Comparison of ENCODE assay signal across 9 mouse cellular contexts in genomic region chr7:82923220-82924071, GRCm38 (mm10). TPM values are rescaled to one million over a fixed set of nuclear protein-coding genes. Genes with fewer than 3 reads are reported as not detected.
DNase-seq lines count a peak whose midpoint lies in the region; ATAC-seq and TF ChIP-seq lines count a peak whose summit lies in the region.
"Had no signal": no experiment of that assay in that cellular context is flagged by ENCODE, and none has a peak within 500 bp of the region (broad histone marks: within the 10 kb centered on the region; RNA-seq: fewer than 3 reads in every experiment).

No protein-coding gene starts in this region.

- peak; percentile 74; the same call in 1 of the 2 replicates for ATAC-seq in lung, embryonic 14.5 days (ENCODE audit: insufficient read depth)
- ATAC-seq in liver, embryonic 12.5 days = no peak
- ATAC-seq in liver, embryonic 11.5 days (replicated peaks; ENCODE audit: low FRiP score) = no peak
- ATAC-seq in midbrain, embryonic 16.5 days = no peak

- H3K4me1 ChIP-seq in lung, embryonic 14.5 days (ENCODE audit: insufficient read depth) = no peaks in the 10 kb centered on the region
- H3K4me1 ChIP-seq in embryonic fibroblast, embryonic 13.5 days (ENCODE audit: control insufficient read depth, insufficient read depth, low read length) = peaks cover 7% of the 10 kb centered on the region
- H3K4me1 ChIP-seq in liver, embryonic 12.5 days = no peaks in the 10 kb centered on the region
- H3K4me1 ChIP-seq in liver, embryonic 11.5 days (replicated peaks; ENCODE audit: control insufficient read depth, insufficient read depth, low read length) = no peaks in the 10 kb centered on the region
- no peaks in the 10 kb centered on the region for H3K4me1 ChIP-seq in midbrain, embryonic 16.5 days (ENCODE audit: control insufficient read depth, insufficient read depth, low read length)

- no peaks in the 10 kb centered on the region for H3K36me3 ChIP-seq in lung, embryonic 14.5 days (ENCODE audit: insufficient read depth)
- no peaks in the 10 kb centered on the region for H3K36me3 ChIP-seq in liver, embryonic 12.5 days
- H3K36me3 ChIP-seq in liver, embryonic 11.5 days (ENCODE audit: control insufficient read depth, insufficient read depth, low read length) = no peaks in the 10 kb centered on the region
- no peaks in the 10 kb centered on the region for H3K36me3 ChIP-seq in midbrain, embryonic 16.5 days (ENCODE audit: control insufficient read depth, insufficient read depth, low read length)

- H3K27me3 ChIP-seq in lung, embryonic 14.5 days (ENCODE audit: insufficient read depth, low read length) = no peaks in the 10 kb centered on the region
- H3K27me3 ChIP-seq in liver, embryonic 12.5 days (replicated peaks) = no peaks in the 10 kb centered on the region
- no peaks in the 10 kb centered on the region for H3K27me3 ChIP-seq in liver, embryonic 11.5 days (replicated peaks; ENCODE audit: control insufficient read depth, insufficient read depth, low read length)
- H3K27me3 ChIP-seq in midbrain, embryonic 16.5 days (ENCODE audit: control insufficient read depth, insufficient read depth, low read depth, low read length) = no peaks in the 10 kb centered on the region

- WGBS in lung, embryonic 14.5 days = 45% methylated on average over 11 of the region's 11 CpGs
- 69% methylated on average over 11 of the region's 11 CpGs for WGBS in liver, embryonic 12.5 days (ENCODE audit: insufficient replicate concordance)
- WGBS in liver, embryonic 11.5 days = 80% methylated on average over 11 of the region's 11 CpGs
- WGBS in midbrain, embryonic 16.5 days = 87% methylated on average over 11 of the region's 11 CpGs

- peak overlapping the region; percentile 8; the same call in 1 of the 2 replicates for H3K27ac ChIP-seq in lung, embryonic 14.5 days (ENCODE audit: low read depth)
- H3K27ac ChIP-seq in embryonic fibroblast, embryonic 13.5 days (ENCODE audit: insufficient read depth, low read length) = peak overlapping the region; percentile 56
- H3K27ac ChIP-seq in liver, embryonic 12.5 days = no peak overlapping the region
- H3K27ac ChIP-seq in liver, embryonic 11.5 days (ENCODE audit: low read depth, low read length) = no peak overlapping the region
- no peak overlapping the region for H3K27ac ChIP-seq in midbrain, embryonic 16.5 days (ENCODE audit: low read length)
- H3K27ac ChIP-seq: macrophage had no signal

- H3K9me3 ChIP-seq in lung, embryonic 14.5 days (ENCODE audit: low read depth, low read length) = no peaks in the 10 kb centered on the region
- no peaks in the 10 kb centered on the region for H3K9me3 ChIP-seq in liver, embryonic 12.5 days (replicated peaks)
- H3K9me3 ChIP-seq in liver, embryonic 11.5 days (ENCODE audit: control insufficient read depth, low read length) = no peaks in the 10 kb centered on the region
- no peaks in the 10 kb centered on the region for H3K9me3 ChIP-seq in midbrain, embryonic 16.5 days (replicated peaks; ENCODE audit: control insufficient read depth, low read length, poor library complexity, severe bottlenecking)

- no peak overlapping the region for H3K4me3 ChIP-seq in lung, embryonic 14.5 days (ENCODE audit: low read depth, low read length)
- H3K4me3 ChIP-seq in embryonic fibroblast, embryonic 13.5 days (ENCODE audit: insufficient read depth, low read length) = no peak overlapping the region
- no peak overlapping the region for H3K4me3 ChIP-seq in liver, embryonic 12.5 days
- H3K4me3 ChIP-seq in liver, embryonic 11.5 days (ENCODE audit: low read depth, low read length) = no peak overlapping the region
- H3K4me3 ChIP-seq in midbrain, embryonic 16.5 days (ENCODE audit: low read depth, low read length) = no peak overlapping the region

- TF ChIP-seq POLR2A in embryonic fibroblast, embryonic 13.5 days (IDR thresholded peaks at IDR 0.05; ENCODE audit: low read depth, low read length) = no peak

- peak; percentile 82 for DNase-seq in lung, embryonic 14.5 days
- no peak for DNase-seq in lung, postnatal 25 days (ENCODE audit: low spot score)
- DNase-seq in layer of hippocampus, adult 9-11 months = peak; percentile 88
- peak; percentile 75 to 92 for DNase-seq in right cerebral cortex, postnatal 10 days (ENCODE audit: low spot score in 2 of 2)
- DNase-seq in liver, embryonic 11.5 days (ENCODE audit: low spot score) = no peak

- no peak overlapping the region for H3K4me2 ChIP-seq in lung, embryonic 14.5 days
- no peak overlapping the region for H3K4me2 ChIP-seq in liver, embryonic 12.5 days
- no peak overlapping the region for H3K4me2 ChIP-seq in liver, embryonic 11.5 days
- H3K4me2 ChIP-seq in midbrain, embryonic 16.5 days (ENCODE audit: low read length) = no peak overlapping the region

- H3K9ac ChIP-seq in lung, embryonic 14.5 days = no peak overlapping the region
- no peak overlapping the region for H3K9ac ChIP-seq in liver, embryonic 12.5 days
- no peak overlapping the region for H3K9ac ChIP-seq in liver, embryonic 11.5 days (ENCODE audit: low read depth, low read length)
- no peak overlapping the region for H3K9ac ChIP-seq in midbrain, embryonic 16.5 days (ENCODE audit: low read depth, low read length)

- TF ChIP-seq CTCF in lung, embryonic 14.5 days (IDR thresholded peaks at IDR 0.05; ENCODE audit: low read depth) = no peak
- TF ChIP-seq CTCF in embryonic fibroblast, embryonic 13.5 days (IDR thresholded peaks at IDR 0.05; ENCODE audit: borderline replicate concordance, insufficient read depth, low read length) = no peak

RNA-seq across cellular contexts. Expression of gene Mex3b, which starts 56.3 kb away (rescaled TPM):
- 17.4 and 17.6 TPM in 2 replicates for polyA plus RNA-seq in lung, embryonic 14.5 days (2014; fragmentation: Nextera tagmentation; extraction: Ambion mirVana)
- polyA plus RNA-seq in embryonic fibroblast, embryonic 13.5 days (2011; ENCODE audit: insufficient read length, low read depth, missing spikeins) = 18.9 and 23.6 TPM in 2 replicates
- 2.7 and 3.2 TPM in 2 replicates for polyA plus RNA-seq in liver, embryonic 12.5 days (2016; fragmentation: Nextera tagmentation; extraction: Ambion mirVana)
- 6.2 and 7.8 TPM in 2 replicates for polyA plus RNA-seq in liver, embryonic 11.5 days (2014; fragmentation: Nextera tagmentation; extraction: Ambion mirVana)
- 25.0 and 36.7 TPM in 2 replicates for polyA plus RNA-seq in midbrain, embryonic 16.5 days (2015; fragmentation: Nextera tagmentation; extraction: Ambion mirVana)

Comparison
In these comparisons a context has a peak if more than half of its experiments do, and no peak if none do; other contexts are left out.
1. DNase-seq: peak in lung, embryonic 14.5 days (single experiment), layer of hippocampus, adult 9-11 months (single experiment) and right cerebral cortex, postnatal 10 days (2 of 2); none in lung, postnatal 25 days (single experiment) and liver, embryonic 11.5 days (single experiment).
2. H3K27ac ChIP-seq: peak in lung, embryonic 14.5 days (single experiment) and embryonic fibroblast, embryonic 13.5 days (single experiment); none in liver, embryonic 12.5 days (single experiment), liver, embryonic 11.5 days (single experiment) and midbrain, embryonic 16.5 days (single experiment).